Mouse (Mus musculus): Measurements from ENCODE around the gene Serping1. TPM values are rescaled to one million over a fixed set of nuclear protein-coding genes. Genes with fewer than 3 reads are reported as not detected.
A peak's percentile ranks its signal among the peaks of the same experiment; 100 is the strongest.

The Serping1 gene
- total RNA-seq, 2 experiments from 2014 or later = 59.2 to 60.4 TPM

- intact Hi-C loops (cut with DNase I) = loop anchor here (5.0 kb wide), 1 partner anchor 240 kb away; the partner anchor contains the start of gene Tfpi
- DNase-seq = peak in 1 of 2 experiments; percentile 37
These were observed 57.9 kb downstream of the Serping1 start for GRCm38 (mm10) chr2:84717357-84717756.

DNA sequence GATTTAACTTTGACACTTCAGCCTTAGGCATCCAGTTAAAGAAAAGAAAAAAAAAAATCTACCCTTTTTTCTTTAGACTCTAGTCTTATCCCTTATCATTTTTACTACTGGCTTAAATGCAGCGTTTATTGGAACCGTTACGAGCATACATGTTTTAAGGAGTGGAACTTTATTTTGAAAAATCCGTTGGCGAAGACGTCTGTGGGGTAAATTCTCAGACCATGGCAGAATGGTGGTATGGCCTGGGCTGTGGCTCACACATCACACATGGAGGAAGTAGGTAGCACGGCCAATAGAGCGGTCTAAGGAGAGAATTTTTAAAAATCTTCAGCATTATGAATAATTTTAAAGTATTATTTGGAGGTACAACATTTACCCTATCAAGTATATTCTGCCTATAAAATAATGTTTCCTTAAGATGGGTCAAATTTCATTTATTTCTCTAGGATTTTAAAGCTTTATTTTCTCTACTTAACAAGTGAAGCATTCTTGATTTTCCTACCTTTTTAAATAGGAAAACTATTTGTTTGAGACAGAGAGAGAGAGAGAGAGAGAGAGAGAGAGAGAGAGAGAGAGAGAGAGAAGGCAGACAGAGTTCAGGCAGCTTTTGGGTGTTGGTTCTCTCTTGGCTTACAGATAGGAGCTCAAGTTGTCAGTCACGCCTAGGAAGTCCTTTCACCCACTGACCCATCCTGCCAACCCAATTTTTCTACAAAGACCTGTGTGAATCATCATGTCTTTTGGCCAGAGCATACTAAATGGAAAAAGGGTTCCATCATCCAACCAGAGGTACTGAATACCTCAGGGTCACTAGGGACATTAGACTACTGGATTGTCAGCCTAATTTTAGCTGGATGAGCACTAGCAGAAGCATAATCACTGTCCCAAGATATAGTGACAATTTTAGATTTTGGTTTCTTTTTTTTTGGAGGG, 58.6 kb downstream of the Serping1 start:
- intact Hi-C loops (cut with DNase I) = loop anchor here (5.0 kb wide), 1 partner anchor 239 kb away; the partner anchor contains the start of gene Tfpi
- peak; percentile 29 to 30 for DNase-seq

- intact Hi-C loops (cut with DNase I) = loop anchor here (1.0 to 5.0 kb wide), 2 partner anchors 28 to 238 kb away; partner anchors contain the start of genes Gm19426 and Tfpi
- peak in 1 of 2 experiments; percentile 78 for DNase-seq
These were observed 59.5 kb downstream of the Serping1 start for GRCm38 (mm10) chr2:84715562-84716361.

Small RNA genes lying within 50 kb of the gene (microRNA-seq; reads per million reads assigned to microRNA genes)
- gene Mir130a = 8,670 to 19,894 reads per million in 2 experiments

Other genes starting within 250 kb of the Serping1 start
- gene Ctnnd1, start 124.7 kb downstream of the Serping1 start, total RNA-seq (2021) = 100 to 1,000 TPM; 126 to 129 TPM
- not detected for gene Btbd18, start 116.4 kb downstream of the Serping1 start, total RNA-seq (2021)
- gene Selenoh, start 104.7 kb downstream of the Serping1 start, total RNA-seq (2021) = 10 to 100 TPM; 59.9 to 60.8 TPM
- 10 to 100 TPM in 1 of 2 experiments, 1 to 10 TPM in 1; 9.6 to 11.7 TPM for gene Gm28635, start 97.4 kb downstream of the Serping1 start, total RNA-seq (2021)
- gene Med19, start 97.0 kb downstream of the Serping1 start, total RNA-seq (2021) = 10 to 100 TPM; 15.1 to 17.8 TPM
- 100 to 1,000 TPM; 109 to 134 TPM for gene Tmx2, start 96.3 kb downstream of the Serping1 start, total RNA-seq (2021)
- gene Zdhhc5, start 60.3 kb downstream of the Serping1 start, total RNA-seq (2021) = 10 to 100 TPM; 66.4 to 72.4 TPM
- 1 to 10 TPM; 7.0 to 8.1 TPM for gene Clp1, start 48.1 kb downstream of the Serping1 start, total RNA-seq (2021)
- gene Ypel4, start 41.4 kb downstream of the Serping1 start, total RNA-seq (2021) = 1 to 10 TPM in 1 of 2 experiments, under 1 TPM in 1; 0.89 to 1.0 TPM
- gene Gm19426, start 31.8 kb downstream of the Serping1 start, total RNA-seq (2021) = 1 to 10 TPM; 3.1 to 3.9 TPM
- gene Ube2l6, start 23.4 kb upstream of the Serping1 start, total RNA-seq (2021) = 10 to 100 TPM; 22.3 to 36.8 TPM
- gene Smtnl1, start 47.2 kb upstream of the Serping1 start, total RNA-seq (2021) = under 1 TPM in 1 of 2 experiments, not detected in 1; 0.14 TPM
- gene Timm10, start 51.6 kb upstream of the Serping1 start, total RNA-seq (2021) = 100 to 1,000 TPM; 122 to 124 TPM
- 1 to 10 TPM; 2.2 to 3.4 TPM for gene Slc43a1, start 63.4 kb upstream of the Serping1 start, total RNA-seq (2021)
- 1 to 10 TPM; 4.0 to 8.0 TPM for gene Rtn4rl2, start 111.3 kb upstream of the Serping1 start, total RNA-seq (2021)
- gene Slc43a3, start 161.1 kb upstream of the Serping1 start, total RNA-seq (2021) = 100 to 1,000 TPM in 1 of 2 experiments, 10 to 100 TPM in 1; 53.0 to 109 TPM
- under 1 TPM in 1 of 2 experiments, not detected in 1; 0.55 TPM for gene Prg2, start 205.0 kb upstream of the Serping1 start, total RNA-seq (2021)
- not detected for gene Prg3, start 212.8 kb upstream of the Serping1 start, total RNA-seq (2021)

All from heart, postnatal 10 days (tissue).